21 mouse cellular contexts compared by ENCODE assay signal in genomic region chr11:108774019-108774670, GRCm38 (mm10).
DNase-seq lines count a peak whose midpoint lies in the region; ATAC-seq and TF ChIP-seq lines count a peak whose summit lies in the region.
"Had no signal": no experiment of that assay in that cellular context is flagged by ENCODE, and none has a peak within 500 bp of the region (broad histone marks: within the 10 kb centered on the region; RNA-seq: fewer than 3 reads in every experiment).

No protein-coding gene starts in this region.

- WGBS in hindbrain, embryonic 10.5 days, result 79% methylated on average over 6 of the region's 6 CpGs
- 73% methylated on average over 6 of the region's 6 CpGs for WGBS in hindbrain, embryonic 14.5 days
- WGBS in lung, postnatal 0 days, result 42% methylated on average over 6 of the region's 6 CpGs
- 57% methylated on average over 6 of the region's 6 CpGs for WGBS in lung, adult 2 months

- H3K27ac ChIP-seq in hindbrain, embryonic 10.5 days, result peak overlapping the region; percentile 56; the same call in 1 of the 2 replicates
- H3K27ac ChIP-seq in hindbrain, embryonic 14.5 days, result no peak overlapping the region
- H3K27ac ChIP-seq in lung, postnatal 0 days (ENCODE audit: low read length), result no peak overlapping the region
- H3K27ac ChIP-seq: forebrain, embryonic 13.5 days; heart, embryonic 15.5 days; limb, embryonic 10.5 days; neural tube, embryonic 13.5 days had no signal

- no peak for DNase-seq in hindbrain, embryonic 10.5 days (ENCODE audit: low spot score)
- DNase-seq in hindbrain, embryonic 14.5 days (ENCODE audit: low spot score), result no peak
- peak; percentile 59 for DNase-seq in lung, postnatal 0 days (ENCODE audit: low spot score)
- no peak for DNase-seq in lung, adult 2 months
- DNase-seq in adrenal gland, postnatal 14 days, result peak; percentile 50
- peak; percentile 30 for DNase-seq in brain, embryonic 14.5 days (ENCODE audit: low read depth)
- DNase-seq in spleen, adult 18-20 months, result no peak
- DNase-seq: B cell, adult 2 months; cerebellum, adult 9-11 months; gastrocnemius, postnatal 14 days; heart, adult 18-20 months; heart, postnatal 4 days; liver, postnatal 0 days; right cerebral cortex, postnatal 25 days; thymus, postnatal 14 days had no signal

- no peak overlapping the region for H3K4me2 ChIP-seq in hindbrain, embryonic 14.5 days (replicated peaks)
- H3K4me2 ChIP-seq in lung, postnatal 0 days (replicated peaks; ENCODE audit: low read depth, low read length), result no peak overlapping the region
- H3K4me2 ChIP-seq: forebrain, embryonic 13.5 days; heart, embryonic 15.5 days; neural tube, embryonic 13.5 days had no signal

- no peak overlapping the region for H3K4me3 ChIP-seq in hindbrain, embryonic 10.5 days
- H3K4me3 ChIP-seq in hindbrain, embryonic 14.5 days (replicated peaks; ENCODE audit: low read length), result no peak overlapping the region
- H3K4me3 ChIP-seq in lung, postnatal 0 days (ENCODE audit: low read depth, low read length), result no peak overlapping the region
- no peak overlapping the region for H3K4me3 ChIP-seq in lung, adult 2 months (replicated peaks; ENCODE audit: extremely low read depth, low read depth, low read length)
- H3K4me3 ChIP-seq: forebrain, embryonic 13.5 days; heart, embryonic 15.5 days; limb, embryonic 10.5 days; neural tube, embryonic 13.5 days had no signal

- ATAC-seq in hindbrain, embryonic 14.5 days (ENCODE audit: low FRiP score), result no peak
- ATAC-seq in lung, postnatal 0 days, result peak; percentile 76
- ATAC-seq in CD4-positive, CD25-positive, alpha-beta regulatory T cell, adult 4 months, result no peak
- ATAC-seq: forebrain, embryonic 13.5 days; intestine, embryonic 16.5 days; liver, postnatal 0 days had no signal

- TF ChIP-seq CTCF in lung, postnatal 0 days (IDR thresholded peaks at IDR 0.05), result no peak
- no peak for TF ChIP-seq CTCF in lung, adult 2 months (IDR thresholded peaks at IDR 0.05; ENCODE audit: insufficient read depth, low read length)
- TF ChIP-seq CTCF in brain, embryonic 14.5 days (IDR thresholded peaks at IDR 0.05; ENCODE audit: borderline replicate concordance, extremely low read depth, insufficient read depth, insufficient read length), result no peak

- peaks cover 16% of the 10 kb centered on the region for H3K4me1 ChIP-seq in hindbrain, embryonic 10.5 days (replicated peaks)
- peaks cover 4% of the 10 kb centered on the region for H3K4me1 ChIP-seq in hindbrain, embryonic 14.5 days (replicated peaks; ENCODE audit: control insufficient read depth, insufficient read depth, low read length)
- no peaks in the 10 kb centered on the region; the same call in 1 of the 2 replicates for H3K4me1 ChIP-seq in lung, postnatal 0 days (ENCODE audit: insufficient read depth, low read depth, low read length)
- no peaks in the 10 kb centered on the region; the same call in 1 of the 2 replicates for H3K4me1 ChIP-seq in lung, adult 2 months (ENCODE audit: control insufficient read depth, insufficient read depth, low read length)
- H3K4me1 ChIP-seq: heart, embryonic 15.5 days had no signal

- no peak overlapping the region for H3K9ac ChIP-seq in hindbrain, embryonic 14.5 days
- no peak overlapping the region for H3K9ac ChIP-seq in lung, postnatal 0 days (replicated peaks; ENCODE audit: low read depth)
- H3K9ac ChIP-seq: forebrain, embryonic 13.5 days; heart, embryonic 15.5 days; liver, postnatal 0 days; neural tube, embryonic 13.5 days had no signal

- TF ChIP-seq POLR2A in lung, adult 2 months (IDR thresholded peaks at IDR 0.05; ENCODE audit: borderline replicate concordance, extremely low read depth, low read depth, low read length), result no peak
- TF ChIP-seq POLR2A in brain, embryonic 14.5 days (IDR thresholded peaks at IDR 0.05; ENCODE audit: borderline replicate concordance, extremely low read depth, insufficient read depth, insufficient read length, poor library complexity, severe bottlenecking), result no peak

- no peaks in the 10 kb centered on the region for H3K27me3 ChIP-seq in hindbrain, embryonic 10.5 days (ENCODE audit: insufficient read depth, poor library complexity, severe bottlenecking)
- H3K27me3 ChIP-seq in hindbrain, embryonic 14.5 days (ENCODE audit: control insufficient read depth, insufficient read depth, low read length), result no peaks in the 10 kb centered on the region
- no peaks in the 10 kb centered on the region for H3K27me3 ChIP-seq in lung, postnatal 0 days (replicated peaks; ENCODE audit: insufficient read depth, low read length)
- H3K27me3 ChIP-seq: forebrain, embryonic 13.5 days; heart, embryonic 15.5 days; neural tube, embryonic 13.5 days had no signal

- no peaks in the 10 kb centered on the region for H3K36me3 ChIP-seq in hindbrain, embryonic 10.5 days
- no peaks in the 10 kb centered on the region for H3K36me3 ChIP-seq in hindbrain, embryonic 14.5 days (replicated peaks; ENCODE audit: control insufficient read depth, insufficient read depth)
- H3K36me3 ChIP-seq in lung, postnatal 0 days (ENCODE audit: insufficient read depth, low read length), result no peaks in the 10 kb centered on the region
- H3K36me3 ChIP-seq: heart, embryonic 15.5 days; limb, embryonic 10.5 days; neural tube, embryonic 13.5 days had no signal

- no peaks in the 10 kb centered on the region for H3K9me3 ChIP-seq in hindbrain, embryonic 10.5 days
- no peaks in the 10 kb centered on the region for H3K9me3 ChIP-seq in hindbrain, embryonic 14.5 days (ENCODE audit: control insufficient read depth, low read length)
- no peaks in the 10 kb centered on the region for H3K9me3 ChIP-seq in lung, postnatal 0 days (ENCODE audit: low read length)
- H3K9me3 ChIP-seq: forebrain, embryonic 13.5 days; heart, embryonic 15.5 days; limb, embryonic 10.5 days; neural tube, embryonic 13.5 days had no signal

- no peak for TF ChIP-seq EP300 in lung, postnatal 0 days (IDR thresholded peaks at IDR 0.05)

Comparison
In these comparisons a context has a peak if more than half of its experiments do, and no peak if none do; other contexts are left out.
1. DNase-seq: peak in lung, postnatal 0 days (single experiment), adrenal gland, postnatal 14 days (single experiment) and brain, embryonic 14.5 days (single experiment); none in hindbrain, embryonic 10.5 days (single experiment), hindbrain, embryonic 14.5 days (single experiment), lung, adult 2 months (single experiment) and spleen, adult 18-20 months (0 of 2).